Comparison of ENCODE assay signal across 21 mouse cellular contexts in genomic region chr10:117604624-117605282, GRCm38 (mm10).
"Had no signal": no experiment of that assay in that cellular context is flagged by ENCODE, and none has a peak within 500 bp of the region (broad histone marks: within the 10 kb centered on the region; RNA-seq: fewer than 3 reads in every experiment).

No protein-coding gene starts in this region.

- H3K4me2 ChIP-seq: limb, embryonic 13.5 days; liver, embryonic 12.5 days; liver, embryonic 15.5 days; midbrain, embryonic 13.5 days; neural tube, embryonic 13.5 days; stomach, embryonic 15.5 days had no signal

- H3K27ac ChIP-seq: limb, embryonic 13.5 days; liver, embryonic 12.5 days; liver, embryonic 15.5 days; midbrain, embryonic 10.5 days; midbrain, embryonic 13.5 days; stomach, embryonic 15.5 days had no signal

- H3K4me1 ChIP-seq: liver, embryonic 12.5 days; liver, embryonic 15.5 days; megakaryocyte, embryonic 14.5 days; midbrain, embryonic 10.5 days; midbrain, embryonic 13.5 days; neural tube, embryonic 13.5 days; stomach, embryonic 15.5 days had no signal

- H3K9ac ChIP-seq: limb, embryonic 13.5 days; liver, embryonic 12.5 days; liver, embryonic 15.5 days; midbrain, embryonic 13.5 days; neural tube, embryonic 13.5 days; stomach, embryonic 15.5 days had no signal

- H3K36me3 ChIP-seq: limb, embryonic 10.5 days; limb, embryonic 13.5 days; liver, embryonic 12.5 days; liver, embryonic 15.5 days; midbrain, embryonic 10.5 days; midbrain, embryonic 13.5 days; neural tube, embryonic 13.5 days; stomach, embryonic 15.5 days had no signal

- H3K9me3 ChIP-seq: limb, embryonic 10.5 days; limb, embryonic 13.5 days; liver, embryonic 12.5 days; liver, embryonic 15.5 days; megakaryocyte, embryonic 14.5 days; midbrain, embryonic 10.5 days; midbrain, embryonic 13.5 days; neural tube, embryonic 13.5 days; stomach, embryonic 15.5 days had no signal

- H3K27me3 ChIP-seq: limb, embryonic 13.5 days; liver, embryonic 12.5 days; liver, embryonic 15.5 days; midbrain, embryonic 13.5 days; neural tube, embryonic 13.5 days; stomach, embryonic 15.5 days had no signal

- DNase-seq: kidney, adult 11 months; kidney, adult 9 months; kidney, postnatal 14 days; kidney, postnatal 4 days; liver; retina, postnatal 1 day; spleen, adult 18-20 months; thymus, adult 18-20 months; thymus, postnatal 14 days; thymus, postnatal 4 days had no signal

- H3K4me3 ChIP-seq: limb, embryonic 10.5 days; limb, embryonic 13.5 days; liver, embryonic 12.5 days; liver, embryonic 15.5 days; megakaryocyte, embryonic 14.5 days; midbrain, embryonic 10.5 days; midbrain, embryonic 13.5 days; myocyte; neural tube, embryonic 13.5 days; stomach, embryonic 15.5 days had no signal

- ATAC-seq: liver, embryonic 12.5 days; midbrain, embryonic 13.5 days; midbrain, embryonic 16.5 days had no signal
